Mouse (Mus musculus): ENCODE measurements around the gene Rpl3. TPM values are rescaled to one million over a fixed set of nuclear protein-coding genes. Genes with fewer than 3 reads are reported as not detected.

Rpl3 gene
- total RNA-seq, 2 experiments from 2014 or later: 526 to 554 TPM

- peak in 1 of 2 experiments; percentile 33 for DNase-seq (ENCODE audit: low spot score in 2 of 2)
Measured at GRCm38 (mm10) chr15:80090741-80091120, 937 bp downstream of the Rpl3 start.

- DNase-seq (ENCODE audit: low spot score in 2 of 2): no peak
Measured at GRCm38 (mm10) chr15:80090155-80090554, 1.5 kb downstream of the Rpl3 start.

GRCm38 (mm10) chr15:80088637-80089036, 3.0 kb downstream of the Rpl3 start:
- DNase-seq (ENCODE audit: low spot score in 2 of 2): peak; percentile 92 to 96

GRCm38 (mm10) chr15:80087406-80088012, 4.2 kb downstream of the Rpl3 start:
- DNase-seq (ENCODE audit: low spot score in 2 of 2): no peak

- DNase-seq (ENCODE audit: low spot score in 2 of 2): no peak
Measured at GRCm38 (mm10) chr15:80083740-80084139, 7.9 kb downstream of the Rpl3 start.

GRCm38 (mm10) chr15:80083276-80083731, 8.4 kb downstream of the Rpl3 start:
- DNase-seq (ENCODE audit: low spot score in 2 of 2): peak; percentile 95

GRCm38 (mm10) chr15:80082661-80083275, 8.9 kb downstream of the Rpl3 start:
- no peak for DNase-seq (ENCODE audit: low spot score in 2 of 2)

GRCm38 (mm10) chr15:80081801-80082546, 9.7 kb downstream of the Rpl3 start:
- DNase-seq (ENCODE audit: low spot score in 2 of 2): no peak

GRCm38 (mm10) chr15:80080711-80081615, 10.7 kb downstream of the Rpl3 start:
- peak in 1 of 2 experiments; percentile 32 for DNase-seq (ENCODE audit: low spot score in 2 of 2)

GRCm38 (mm10) chr15:80079954-80080353, 11.7 kb downstream of the Rpl3 start:
- no peak for DNase-seq (ENCODE audit: low spot score in 2 of 2)

- no peak for DNase-seq (ENCODE audit: low spot score in 2 of 2)
Measured at GRCm38 (mm10) chr15:80079129-80079668, 12.5 kb downstream of the Rpl3 start.

- DNase-seq (ENCODE audit: low spot score in 2 of 2): no peak
Measured at GRCm38 (mm10) chr15:80078058-80078814, 13.4 kb downstream of the Rpl3 start.

- DNase-seq (ENCODE audit: low spot score in 2 of 2): peak; percentile 64 to 76
Measured at GRCm38 (mm10) chr15:80076338-80077136, 15.1 kb downstream of the Rpl3 start.

- no peak for DNase-seq (ENCODE audit: low spot score in 2 of 2)
Measured at GRCm38 (mm10) chr15:80075733-80076337, 15.8 kb downstream of the Rpl3 start.

- DNase-seq (ENCODE audit: low spot score in 2 of 2): no peak
Measured at GRCm38 (mm10) chr15:80075374-80075694, 16.3 kb downstream of the Rpl3 start.

- no peak for DNase-seq (ENCODE audit: low spot score in 2 of 2)
Measured at GRCm38 (mm10) chr15:80074663-80075373, 16.9 kb downstream of the Rpl3 start.

- no peak for DNase-seq (ENCODE audit: low spot score in 2 of 2)
Measured at GRCm38 (mm10) chr15:80073256-80073621, 18.4 kb downstream of the Rpl3 start.

- no peak for DNase-seq (ENCODE audit: low spot score in 2 of 2)
Measured at GRCm38 (mm10) chr15:80072579-80073255, 19.0 kb downstream of the Rpl3 start.
